ENCODE assay signal across 14 mouse cellular contexts in genomic region chr1:179628438-179629106, GRCm38 (mm10). TPM values are rescaled to one million over a fixed set of nuclear protein-coding genes. Genes with fewer than 3 reads are reported as not detected.
DNase-seq lines count a peak whose midpoint lies in the region; ATAC-seq and TF ChIP-seq lines count a peak whose summit lies in the region.
"Had no signal": no experiment of that assay in that cellular context is flagged by ENCODE, and none has a peak within 500 bp of the region (broad histone marks: within the 10 kb centered on the region; RNA-seq: fewer than 3 reads in every experiment).

No protein-coding gene starts in this region.

- peaks cover 19% of the 10 kb centered on the region for H3K36me3 ChIP-seq in kidney, embryonic 15.5 days
- peaks cover 11% of the 10 kb centered on the region; the same call in 1 of the 2 replicates for H3K36me3 ChIP-seq in embryonic facial prominence, embryonic 15.5 days
- peaks cover 24% of the 10 kb centered on the region for H3K36me3 ChIP-seq in liver, embryonic 13.5 days
- no peaks in the 10 kb centered on the region; the same call in 1 of the 2 replicates for H3K36me3 ChIP-seq in stomach, postnatal 0 days (ENCODE audit: control insufficient read depth, insufficient read depth, low read length)

- peak overlapping the region; percentile 45; the same call in 1 of the 2 replicates for H3K27ac ChIP-seq in kidney, embryonic 15.5 days
- no peak overlapping the region for H3K27ac ChIP-seq in embryonic facial prominence, embryonic 15.5 days (replicated peaks)
- peak overlapping the region; percentile 26 for H3K27ac ChIP-seq in liver, embryonic 13.5 days
- no peak overlapping the region for H3K27ac ChIP-seq in stomach, postnatal 0 days (replicated peaks)
- H3K27ac ChIP-seq: forebrain, embryonic 13.5 days; midbrain, embryonic 12.5 days had no signal

- peaks cover 4% of the 10 kb centered on the region; the same call in 1 of the 2 replicates for H3K4me1 ChIP-seq in kidney, embryonic 15.5 days
- H3K4me1 ChIP-seq in embryonic facial prominence, embryonic 15.5 days = 0 out of 2 replicates have a peak, but pooled peaks cover 5% of the 10 kb centered on the region
- peaks cover 16% of the 10 kb centered on the region for H3K4me1 ChIP-seq in liver, embryonic 13.5 days (replicated peaks)
- no peaks in the 10 kb centered on the region for H3K4me1 ChIP-seq in stomach, postnatal 0 days (replicated peaks; ENCODE audit: control insufficient read depth, insufficient read depth)

- TF ChIP-seq CTCF in stomach, postnatal 0 days (IDR thresholded peaks at IDR 0.05; ENCODE audit: low read depth) = no peak

- intact Hi-C loops in left cerebral cortex, postnatal 36 days (cut with DNase I) = no loop called here

- no peaks in the 10 kb centered on the region for H3K27me3 ChIP-seq in kidney, embryonic 15.5 days
- H3K27me3 ChIP-seq in embryonic facial prominence, embryonic 15.5 days = no peaks in the 10 kb centered on the region
- no peaks in the 10 kb centered on the region for H3K27me3 ChIP-seq in liver, embryonic 13.5 days
- no peaks in the 10 kb centered on the region for H3K27me3 ChIP-seq in stomach, postnatal 0 days (ENCODE audit: control insufficient read depth, insufficient read depth, low read length)
- H3K27me3 ChIP-seq: forebrain, embryonic 13.5 days; midbrain, embryonic 12.5 days had no signal

- TF ChIP-seq EP300 in stomach, postnatal 0 days (optimal IDR thresholded peaks at IDR 0.05) = no peak

- no peak for DNase-seq in kidney, postnatal 36 days
- DNase-seq in liver, embryonic 13.5 days = peak; percentile 34
- peak; percentile 32 for DNase-seq in stomach, postnatal 0 days (ENCODE audit: low spot score)
- no peak for DNase-seq in adrenal gland, postnatal 14 days
- DNase-seq in lung, postnatal 25 days (ENCODE audit: low spot score) = no peak
- DNase-seq in left cerebral cortex, postnatal 36 days (ENCODE audit: low spot score in 2 of 2) = no peak
- DNase-seq: adrenal gland, postnatal 36 days; kidney, postnatal 14 days; right cerebral cortex, postnatal 25 days had no signal

- H3K9me3 ChIP-seq in kidney, embryonic 15.5 days (replicated peaks) = no peaks in the 10 kb centered on the region
- no peaks in the 10 kb centered on the region for H3K9me3 ChIP-seq in embryonic facial prominence, embryonic 15.5 days (replicated peaks)
- H3K9me3 ChIP-seq in liver, embryonic 13.5 days (replicated peaks) = no peaks in the 10 kb centered on the region
- no peaks in the 10 kb centered on the region for H3K9me3 ChIP-seq in stomach, postnatal 0 days (ENCODE audit: control insufficient read depth, low read length)
- H3K9me3 ChIP-seq: forebrain, embryonic 13.5 days; midbrain, embryonic 12.5 days had no signal

- ATAC-seq in kidney, embryonic 15.5 days (replicated peaks; ENCODE audit: low FRiP score) = no peak; the same call in 1 of the 2 replicates
- ATAC-seq in embryonic facial prominence, embryonic 15.5 days (ENCODE audit: insufficient number of reproducible peaks, low FRiP score, low TSS enrichment, low read depth) = 0 out of 2 replicates have a peak, but pooled peaks have one; percentile 29
- ATAC-seq in liver, embryonic 13.5 days (ENCODE audit: low read depth) = peak; percentile 75
- peak; percentile 78; the same call in 1 of the 2 replicates for ATAC-seq in stomach, postnatal 0 days (ENCODE audit: low FRiP score, low TSS enrichment)
- ATAC-seq: forebrain, embryonic 13.5 days; lung, postnatal 0 days had no signal

- WGBS in kidney, embryonic 15.5 days = 54% methylated on average over 8 of the region's 8 CpGs
- 59% methylated on average over 8 of the region's 8 CpGs for WGBS in embryonic facial prominence, embryonic 15.5 days
- WGBS in liver, embryonic 13.5 days (ENCODE audit: insufficient replicate concordance) = 20% methylated on average over 8 of the region's 8 CpGs
- WGBS in stomach, postnatal 0 days = 44% methylated on average over 8 of the region's 8 CpGs

- no peak overlapping the region for H3K9ac ChIP-seq in kidney, embryonic 15.5 days
- no peak overlapping the region for H3K9ac ChIP-seq in embryonic facial prominence, embryonic 15.5 days
- H3K9ac ChIP-seq in liver, embryonic 13.5 days = no peak overlapping the region
- H3K9ac ChIP-seq in stomach, postnatal 0 days (ENCODE audit: low read length) = no peak overlapping the region
- H3K9ac ChIP-seq: forebrain, embryonic 13.5 days; midbrain, embryonic 12.5 days had no signal

- H3K4me2 ChIP-seq in kidney, embryonic 15.5 days = no peak overlapping the region
- no peak overlapping the region for H3K4me2 ChIP-seq in embryonic facial prominence, embryonic 15.5 days (replicated peaks)
- peak overlapping the region; percentile 38 for H3K4me2 ChIP-seq in liver, embryonic 13.5 days
- 0 out of 2 replicates have a peak overlapping the region, but pooled peaks have one; percentile 25 for H3K4me2 ChIP-seq in stomach, postnatal 0 days (replicated peaks; ENCODE audit: low read depth)
- H3K4me2 ChIP-seq: forebrain, embryonic 13.5 days; midbrain, embryonic 12.5 days had no signal

- H3K4me3 ChIP-seq in kidney, embryonic 15.5 days (replicated peaks) = no peak overlapping the region
- H3K4me3 ChIP-seq in embryonic facial prominence, embryonic 15.5 days (replicated peaks) = no peak overlapping the region
- H3K4me3 ChIP-seq in liver, embryonic 13.5 days (replicated peaks) = 0 out of 2 replicates have a peak overlapping the region, but pooled peaks have one; percentile 1
- H3K4me3 ChIP-seq in stomach, postnatal 0 days (ENCODE audit: low read depth, low read length) = no peak overlapping the region
- H3K4me3 ChIP-seq: forebrain, embryonic 13.5 days; midbrain, embryonic 12.5 days had no signal

RNA-seq across cellular contexts. Expression of gene Sccpdh, which starts 39.4 kb away (rescaled TPM):
- polyA plus RNA-seq in kidney, embryonic 15.5 days (2015; fragmentation: Nextera tagmentation; extraction: Ambion mirVana) = 73.1 and 74.8 TPM in 2 replicates
- polyA plus RNA-seq in embryonic facial prominence, embryonic 15.5 days (2015; fragmentation: Nextera tagmentation; extraction: Ambion mirVana) = 70.1 and 71.9 TPM in 2 replicates
- 11.4 and 13.0 TPM in 2 replicates for polyA plus RNA-seq in liver, embryonic 13.5 days (2015; fragmentation: Nextera tagmentation; extraction: Ambion mirVana)
- 39.0 and 41.3 TPM in 2 replicates for polyA plus RNA-seq in stomach, postnatal 0 days (2015; fragmentation: Nextera tagmentation; extraction: Ambion mirVana)
- total RNA-seq in adrenal gland, postnatal 14 days (2021) = 29.0 and 33.3 TPM in 2 replicates
- 10 to 100 TPM; 54.5 to 63.2 TPM for total RNA-seq in left cerebral cortex, postnatal 36 days (2021)

Comparison
In these comparisons a context has a peak if more than half of its experiments do, and no peak if none do; other contexts are left out.
1. H3K27ac ChIP-seq: peak in kidney, embryonic 15.5 days (single experiment) and liver, embryonic 13.5 days (single experiment); none in embryonic facial prominence, embryonic 15.5 days (single experiment) and stomach, postnatal 0 days (single experiment).
2. H3K4me2 ChIP-seq: peak in liver, embryonic 13.5 days (single experiment) and stomach, postnatal 0 days (single experiment); none in kidney, embryonic 15.5 days (single experiment) and embryonic facial prominence, embryonic 15.5 days (single experiment).
3. DNase-seq: peak in liver, embryonic 13.5 days (single experiment) and stomach, postnatal 0 days (single experiment); none in kidney, postnatal 36 days (0 of 2), adrenal gland, postnatal 14 days (single experiment), lung, postnatal 25 days (single experiment) and left cerebral cortex, postnatal 36 days (0 of 2).